Mouse (Mus musculus) intestine, embryonic 14.5 days (tissue): ENCODE measurements at regions not wholly inside any gene's neighbourhood (a gene's known extent, or its start where the extent isn't known, plus 50 kb on each side); places are given as distances from the start of the nearest gene placed in this dataset.

Experiments used
- ATAC-seq: fragments of 200-750 bp; cut with Nextera tagmentation; replicated peaks from 2 replicates; pipeline ENCODE4 v1.8.0; 2017; ENCODE audit warnings: low read depth, moderate number of reproducible peaks, moderate TSS enrichment, moderate library complexity; ENCODE audit not compliant: low FRiP score, low TSS enrichment
- DNase-seq: peaks from one replicate; pipeline ENCODE4 v3.0.0-alpha.2; 2018; ENCODE audit warnings: low spot score
- H3K27ac ChIP-seq: fragments of 300-500 bp; sonication (generic); 2 replicates; pipeline ENCODE4 v1.5.1; 2014; ENCODE audit warnings: low read depth, mild to moderate bottlenecking, control low read depth
- H3K27me3 ChIP-seq: fragments of 300-500 bp; sonication (generic); replicated peaks from 2 replicates; pipeline ENCODE4 v1.6.1; 2014; ENCODE audit warnings: low read length, control low read depth; ENCODE audit not compliant: control insufficient read depth, insufficient read depth
- H3K36me3 ChIP-seq: fragments of 300-500 bp; sonication (generic); 2 replicates; pipeline ENCODE4 v1.6.1; 2014; ENCODE audit warnings: low read length, control low read depth; ENCODE audit not compliant: control insufficient read depth, insufficient read depth
- H3K4me1 ChIP-seq: fragments of 300-500 bp; sonication (generic); replicated peaks from 2 replicates; pipeline ENCODE4 v1.6.1; 2014; ENCODE audit warnings: low read length, control low read depth, mixed read lengths; ENCODE audit not compliant: control insufficient read depth, insufficient read depth
- H3K4me2 ChIP-seq: fragments of 300-500 bp; sonication (generic); 2 replicates; pipeline ENCODE4 v1.6.1; 2014; ENCODE audit warnings: low read length
- H3K4me3 ChIP-seq: fragments of 300-500 bp; sonication (generic); 2 replicates; pipeline ENCODE4 v1.5.1; 2014; ENCODE audit warnings: low read depth, low read length, control low read depth, mixed read lengths
- H3K9ac ChIP-seq: fragments of 300-500 bp; sonication (generic); 2 replicates; pipeline ENCODE4 v1.6.1; 2014; ENCODE audit warnings: mild to moderate bottlenecking, low read length
- H3K9me3 ChIP-seq: fragments of 300-500 bp; sonication (generic); 2 replicates; pipeline ENCODE4 v1.6.1; 2016; ENCODE audit warnings: low read length, control low read depth; ENCODE audit not compliant: control insufficient read depth
- WGBS: fragments of 180-500 bp; shearing (Covaris S2); extraction: QIAGEN DNeasy Blood & Tissue Kit; methylation state at CpG from one replicate; pipeline ENCODE4 v1.1.7; 2014; 5-methylcytosine and 5-hydroxymethylcytosine counted together

GRCm38 (mm10) chr13:15907806-15908205 lies 103.8 kb upstream of the Inhba start:
- no peak overlapping the region for H3K9ac ChIP-seq
- ATAC-seq (no peak), DNase-seq (no peak)
- no peaks in the 10 kb centered on the region for H3K27me3 ChIP-seq
- 55% methylated on average over 1 of the region's 1 CpGs for WGBS
- no peak overlapping the region for H3K4me2 ChIP-seq
- H3K4me3 ChIP-seq = no peak overlapping the region
- no peaks in the 10 kb centered on the region for H3K9me3 ChIP-seq
- no peaks in the 10 kb centered on the region for H3K36me3 ChIP-seq
- H3K4me1 ChIP-seq = no peaks in the 10 kb centered on the region
- H3K27ac ChIP-seq = no peak overlapping the region

DNA sequence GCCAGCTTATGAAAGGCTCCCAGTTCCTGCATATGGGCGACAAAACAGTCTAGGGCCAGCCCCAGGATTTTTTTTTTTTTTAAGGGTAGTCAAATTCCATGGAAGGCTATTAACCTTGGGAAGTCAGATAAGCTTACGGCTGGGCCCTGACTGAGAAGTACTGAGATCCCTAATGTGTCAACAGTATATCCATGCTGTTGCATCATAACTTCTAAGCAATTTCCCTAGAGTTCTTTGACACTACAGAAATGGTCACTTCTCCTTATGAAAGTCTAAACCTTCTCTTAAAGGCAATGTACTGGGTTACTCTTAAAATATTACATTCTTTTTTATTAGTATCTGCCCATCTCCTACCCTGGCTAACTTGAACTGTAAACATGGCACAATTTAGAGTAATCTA lies 101.1 kb upstream of the Inhba start:
- Histone ChIP-seq H3K4me2 (no peak overlapping the region), H3K27me3 (no peaks in the 10 kb centered on the region), H3K4me3 (no peak overlapping the region), H3K4me1 (no peaks in the 10 kb centered on the region), H3K36me3 (no peaks in the 10 kb centered on the region), H3K9me3 (no peaks in the 10 kb centered on the region), H3K27ac (no peak overlapping the region), H3K9ac (no peak overlapping the region)
- 49% methylated on average over 2 of the region's 2 CpGs for WGBS
- DNase-seq (no peak), ATAC-seq (no peak)

DNA sequence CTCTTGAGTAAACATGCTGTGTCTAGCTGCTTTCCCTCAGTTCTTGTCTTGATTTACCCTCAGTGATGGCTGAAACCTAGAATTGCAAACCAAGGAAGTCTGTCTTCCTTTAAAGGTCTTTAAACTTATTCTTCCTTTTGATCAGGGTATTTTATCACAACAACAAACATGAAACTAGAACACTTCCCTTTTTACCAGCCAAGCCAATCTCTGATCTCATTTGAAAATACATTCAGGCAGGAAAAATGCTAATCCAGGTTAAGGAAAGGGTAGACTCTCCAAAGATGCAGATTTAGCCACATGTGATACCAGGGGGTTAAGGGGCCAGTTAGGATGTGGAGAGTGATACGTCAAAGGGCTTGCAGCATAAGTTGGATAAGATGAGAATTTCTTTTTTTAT lies 100.4 kb upstream of the Inhba start:
- Histone ChIP-seq H3K4me3 (no peak overlapping the region), H3K27me3 (no peaks in the 10 kb centered on the region), H3K9ac (no peak overlapping the region), H3K4me1 (no peaks in the 10 kb centered on the region), H3K4me2 (no peak overlapping the region), H3K9me3 (no peaks in the 10 kb centered on the region), H3K27ac (no peak overlapping the region), H3K36me3 (no peaks in the 10 kb centered on the region)
- ATAC-seq (no peak), DNase-seq (no peak)
- WGBS = 93% methylated on average over 1 of the region's 1 CpGs

- no peaks in the 10 kb centered on the region for H3K36me3 ChIP-seq
- DNase-seq = no peak
- no peak for ATAC-seq
- H3K9me3 ChIP-seq = no peaks in the 10 kb centered on the region
- H3K4me1 ChIP-seq = no peaks in the 10 kb centered on the region
- H3K4me2 ChIP-seq = no peak overlapping the region
- no peak overlapping the region for H3K27ac ChIP-seq
- H3K9ac ChIP-seq = no peak overlapping the region
- H3K27me3 ChIP-seq = no peaks in the 10 kb centered on the region
- H3K4me3 ChIP-seq = no peak overlapping the region
- WGBS = 81% methylated on average over 1 of the region's 1 CpGs
Measured at GRCm38 (mm10) chr13:15914270-15914669, 97.4 kb upstream of the Inhba start.

- H3K27me3 ChIP-seq = no peaks in the 10 kb centered on the region
- H3K9me3 ChIP-seq = no peaks in the 10 kb centered on the region
- ATAC-seq (no peak), DNase-seq (no peak)
- 88% methylated on average over 3 of the region's 3 CpGs for WGBS
- H3K27ac ChIP-seq = no peak overlapping the region
- no peak overlapping the region for H3K9ac ChIP-seq
- no peak overlapping the region for H3K4me2 ChIP-seq
- no peaks in the 10 kb centered on the region for H3K36me3 ChIP-seq
- no peaks in the 10 kb centered on the region for H3K4me1 ChIP-seq
- H3K4me3 ChIP-seq = no peak overlapping the region
Measured at GRCm38 (mm10) chr13:15929890-15930289, 81.8 kb upstream of the Inhba start.

GRCm38 (mm10) chr13:15931553-15932162 lies 80.0 kb upstream of the Inhba start:
- Histone ChIP-seq H3K27me3 (no peaks in the 10 kb centered on the region), H3K9ac (no peak overlapping the region), H3K27ac (no peak overlapping the region), H3K4me3 (no peak overlapping the region), H3K9me3 (no peaks in the 10 kb centered on the region), H3K4me1 (no peaks in the 10 kb centered on the region), H3K4me2 (no peak overlapping the region), H3K36me3 (no peaks in the 10 kb centered on the region)
- no peak for ATAC-seq
- DNase-seq = no peak
- WGBS = 35% methylated on average over 5 of the region's 5 CpGs

- no peak overlapping the region for H3K4me3 ChIP-seq
- no peak overlapping the region for H3K27ac ChIP-seq
- no peak overlapping the region for H3K4me2 ChIP-seq
- H3K36me3 ChIP-seq = no peaks in the 10 kb centered on the region
- H3K9me3 ChIP-seq = no peaks in the 10 kb centered on the region
- ATAC-seq (no peak), DNase-seq (no peak)
- no peaks in the 10 kb centered on the region for H3K27me3 ChIP-seq
- H3K4me1 ChIP-seq = no peaks in the 10 kb centered on the region
- 90% methylated on average over 1 of the region's 1 CpGs for WGBS
- no peak overlapping the region for H3K9ac ChIP-seq
Measured at GRCm38 (mm10) chr13:15935689-15936088, 76.0 kb upstream of the Inhba start.

- Histone ChIP-seq H3K27ac (no peak overlapping the region), H3K36me3 (no peaks in the 10 kb centered on the region), H3K9me3 (no peaks in the 10 kb centered on the region), H3K4me3 (no peak overlapping the region), H3K9ac (no peak overlapping the region), H3K4me2 (no peak overlapping the region), H3K4me1 (no peaks in the 10 kb centered on the region), H3K27me3 (no peaks in the 10 kb centered on the region)
- ATAC-seq = no peak
- no peak for DNase-seq
- 75% methylated on average over 1 of the region's 1 CpGs for WGBS
Measured at GRCm38 (mm10) chr13:15936109-15936508, 75.5 kb upstream of the Inhba start.

- Histone ChIP-seq H3K9me3 (no peaks in the 10 kb centered on the region), H3K4me3 (no peak overlapping the region), H3K9ac (no peak overlapping the region), H3K27ac (no peak overlapping the region), H3K36me3 (no peaks in the 10 kb centered on the region), H3K4me1 (no peaks in the 10 kb centered on the region), H3K4me2 (no peak overlapping the region), H3K27me3 (no peaks in the 10 kb centered on the region)
- DNase-seq = no peak
- no peak for ATAC-seq
- 87% methylated on average over 4 of the region's 4 CpGs for WGBS
Measured at GRCm38 (mm10) chr13:15950143-15950542, 61.5 kb upstream of the Inhba start.
